Mouse (Mus musculus): ENCODE data around the gene Gdap2. TPM values are rescaled to one million over a fixed set of nuclear protein-coding genes. Genes with fewer than 3 reads are reported as not detected.

The Gdap2 gene
- polyA plus RNA-seq, 1 experiment from 2014 or later, result 40.1 TPM

Other genes with a start within 250 kb of the Gdap2 start
- 41.0 and 46.0 TPM in 2 replicates for gene Wdr3, start within 50 bp of the Gdap2 start, polyA plus RNA-seq (2016; fragmentation: Nextera tagmentation; extraction: Ambion mirVana)